Mouse (Mus musculus): ENCODE results near the gene AC124108.1. TPM values are rescaled to one million over a fixed set of nuclear protein-coding genes. Genes with fewer than 3 reads are reported as not detected.

Gene AC124108.1
- polyA plus RNA-seq, 1 experiment: 0.07 TPM

GRCm38 (mm10) chr1:132231470-132232274 is 40.4 kb downstream of the AC124108.1 start:
- no peaks in the 10 kb centered on the region; the same call in 1 of the 2 replicates for H3K4me1 ChIP-seq (ENCODE audit: control insufficient read depth, insufficient read depth, low read length)
- no peak overlapping the region for H3K27ac ChIP-seq (ENCODE audit: control insufficient read depth, insufficient read depth, low read depth, low read length)
- TF ChIP-seq POLR2A (IDR thresholded peaks at IDR 0.05; ENCODE audit: control insufficient read depth, low read depth, low read length): no peak
- no peak overlapping the region for H3K4me3 ChIP-seq (ENCODE audit: control insufficient read depth, low read depth, low read length)
- no peaks in the 10 kb centered on the region for H3K27me3 ChIP-seq (ENCODE audit: control insufficient read depth, insufficient read depth, low read length)
- no peaks in the 10 kb centered on the region for H3K36me3 ChIP-seq (ENCODE audit: control insufficient read depth, insufficient read depth, low read length)

DNA sequence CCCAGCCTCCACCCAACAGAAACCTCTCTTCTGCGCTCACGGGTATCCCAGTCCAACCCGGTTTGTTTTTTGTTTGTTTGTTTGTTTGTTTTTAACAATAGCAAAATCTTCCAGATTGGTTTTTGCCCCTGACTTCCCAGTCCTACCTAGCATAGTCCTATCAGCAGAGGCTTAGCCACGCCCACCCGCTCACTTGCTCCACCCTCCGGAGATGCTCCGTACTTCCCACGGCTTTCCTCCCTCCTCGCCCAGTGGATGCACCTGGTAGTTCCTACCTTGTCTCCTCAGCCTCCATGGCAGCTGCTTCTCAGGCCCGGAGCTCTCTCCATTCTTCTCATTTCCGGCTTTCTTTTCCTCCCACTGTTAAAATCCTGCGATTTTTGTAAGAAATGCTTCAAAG is 42.3 kb downstream of the AC124108.1 start:
- TF ChIP-seq POLR2A (IDR thresholded peaks at IDR 0.05; ENCODE audit: control insufficient read depth, low read depth, low read length): no peak
- peak; percentile 40; the same call in 1 of the 2 replicates for TF ChIP-seq CTCF (IDR thresholded peaks at IDR 0.05; ENCODE audit: control insufficient read depth, insufficient read depth, insufficient replicate concordance, low read depth, low read length)
- Histone ChIP-seq H3K4me3 (ENCODE audit: control insufficient read depth, low read depth, low read length) (no peak overlapping the region), H3K27me3 (ENCODE audit: control insufficient read depth, insufficient read depth, low read length) (no peaks in the 10 kb centered on the region), H3K36me3 (ENCODE audit: control insufficient read depth, insufficient read depth, low read length) (no peaks in the 10 kb centered on the region), H3K27ac (ENCODE audit: control insufficient read depth, insufficient read depth, low read depth, low read length) (no peak overlapping the region), H3K4me1 (ENCODE audit: control insufficient read depth, insufficient read depth, low read length) (no peaks in the 10 kb centered on the region; the same call in 1 of the 2 replicates)

DNA sequence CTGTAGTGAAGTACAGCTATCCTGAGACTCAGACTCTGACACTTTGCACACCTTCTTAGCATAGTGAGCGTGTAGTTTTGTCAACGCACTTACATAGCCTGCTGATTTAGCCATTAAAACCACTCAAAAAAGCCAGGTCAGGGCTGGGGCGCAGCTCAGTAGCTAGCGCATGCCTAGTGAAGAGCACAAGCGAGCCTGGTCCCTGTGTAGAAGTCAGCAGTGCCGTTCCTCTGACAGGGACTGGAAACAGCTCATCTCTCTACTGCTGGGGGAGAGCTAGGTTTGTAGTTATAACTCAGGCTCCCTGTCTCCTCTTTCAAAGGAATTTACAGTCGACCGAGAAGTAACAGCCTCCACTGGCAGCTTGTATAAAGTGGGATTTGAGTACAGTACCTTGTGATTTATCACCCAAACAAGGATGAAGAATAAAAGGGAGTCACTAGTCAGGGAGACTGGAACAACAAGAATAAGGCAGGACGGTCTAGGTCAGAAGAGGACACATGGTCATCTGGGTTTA is 43.6 kb downstream of the AC124108.1 start:
- TF ChIP-seq POLR2A (IDR thresholded peaks at IDR 0.05; ENCODE audit: control insufficient read depth, low read depth, low read length): no peak
- TF ChIP-seq CTCF (IDR thresholded peaks at IDR 0.05; ENCODE audit: control insufficient read depth, insufficient read depth, insufficient replicate concordance, low read depth, low read length): no peak
- Histone ChIP-seq H3K27ac (ENCODE audit: control insufficient read depth, insufficient read depth, low read depth, low read length) (no peak overlapping the region), H3K4me1 (ENCODE audit: control insufficient read depth, insufficient read depth, low read length) (no peaks in the 10 kb centered on the region; the same call in 1 of the 2 replicates), H3K36me3 (ENCODE audit: control insufficient read depth, insufficient read depth, low read length) (no peaks in the 10 kb centered on the region), H3K4me3 (ENCODE audit: control insufficient read depth, low read depth, low read length) (no peak overlapping the region), H3K27me3 (ENCODE audit: control insufficient read depth, insufficient read depth, low read length) (no peaks in the 10 kb centered on the region)

GRCm38 (mm10) chr1:132237585-132238159 is 46.4 kb downstream of the AC124108.1 start:
- no peak overlapping the region for H3K27ac ChIP-seq (ENCODE audit: control insufficient read depth, insufficient read depth, low read depth, low read length)
- no peaks in the 10 kb centered on the region for H3K36me3 ChIP-seq (ENCODE audit: control insufficient read depth, insufficient read depth, low read length)
- TF ChIP-seq POLR2A (IDR thresholded peaks at IDR 0.05; ENCODE audit: control insufficient read depth, low read depth, low read length): no peak
- TF ChIP-seq CTCF (IDR thresholded peaks at IDR 0.05; ENCODE audit: control insufficient read depth, insufficient read depth, insufficient replicate concordance, low read depth, low read length): peak; percentile 66
- no peaks in the 10 kb centered on the region for H3K27me3 ChIP-seq (ENCODE audit: control insufficient read depth, insufficient read depth, low read length)
- H3K4me3 ChIP-seq (ENCODE audit: control insufficient read depth, low read depth, low read length): no peak overlapping the region
- H3K4me1 ChIP-seq (ENCODE audit: control insufficient read depth, insufficient read depth, low read length): no peaks in the 10 kb centered on the region; the same call in 1 of the 2 replicates

DNA sequence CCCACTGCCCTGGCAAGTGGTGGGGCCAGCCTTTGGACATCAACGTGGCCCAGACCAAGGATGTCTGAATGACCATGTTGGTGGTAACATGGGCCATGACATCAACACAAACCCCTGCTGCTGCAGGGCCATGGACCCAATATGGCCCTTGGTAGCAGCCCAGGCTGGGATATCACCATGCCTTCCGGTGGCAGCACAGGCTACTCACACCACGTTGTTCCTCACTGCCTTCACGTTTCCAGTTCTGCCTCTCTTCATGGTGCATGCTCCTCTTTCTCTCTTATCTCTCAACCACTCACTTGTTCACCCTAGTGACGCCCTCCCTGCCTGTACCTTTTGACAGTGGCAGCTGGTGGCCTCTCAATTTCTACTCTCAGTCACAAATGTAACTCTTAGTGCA is 53.8 kb downstream of the AC124108.1 start:
- Histone ChIP-seq H3K27ac (ENCODE audit: control insufficient read depth, insufficient read depth, low read depth, low read length) (no peak overlapping the region), H3K36me3 (ENCODE audit: control insufficient read depth, insufficient read depth, low read length) (no peaks in the 10 kb centered on the region), H3K27me3 (ENCODE audit: control insufficient read depth, insufficient read depth, low read length) (no peaks in the 10 kb centered on the region), H3K4me1 (ENCODE audit: control insufficient read depth, insufficient read depth, low read length) (no peaks in the 10 kb centered on the region), H3K4me3 (ENCODE audit: control insufficient read depth, low read depth, low read length) (no peak overlapping the region)
- TF ChIP-seq CTCF (IDR thresholded peaks at IDR 0.05; ENCODE audit: control insufficient read depth, insufficient read depth, insufficient replicate concordance, low read depth, low read length) (no peak), POLR2A (IDR thresholded peaks at IDR 0.05; ENCODE audit: control insufficient read depth, low read depth, low read length) (no peak)

- H3K4me3 ChIP-seq (ENCODE audit: control insufficient read depth, low read depth, low read length): no peak overlapping the region
- H3K27ac ChIP-seq (ENCODE audit: control insufficient read depth, insufficient read depth, low read depth, low read length): no peak overlapping the region
- no peaks in the 10 kb centered on the region for H3K36me3 ChIP-seq (ENCODE audit: control insufficient read depth, insufficient read depth, low read length)
- H3K27me3 ChIP-seq (ENCODE audit: control insufficient read depth, insufficient read depth, low read length): no peaks in the 10 kb centered on the region
- TF ChIP-seq CTCF (IDR thresholded peaks at IDR 0.05; ENCODE audit: control insufficient read depth, insufficient read depth, insufficient replicate concordance, low read depth, low read length) (no peak), POLR2A (IDR thresholded peaks at IDR 0.05; ENCODE audit: control insufficient read depth, low read depth, low read length) (no peak)
- H3K4me1 ChIP-seq (ENCODE audit: control insufficient read depth, insufficient read depth, low read length): no peaks in the 10 kb centered on the region
Observed at GRCm38 (mm10) chr1:132246137-132246536, 54.9 kb downstream of the AC124108.1 start.

DNA sequence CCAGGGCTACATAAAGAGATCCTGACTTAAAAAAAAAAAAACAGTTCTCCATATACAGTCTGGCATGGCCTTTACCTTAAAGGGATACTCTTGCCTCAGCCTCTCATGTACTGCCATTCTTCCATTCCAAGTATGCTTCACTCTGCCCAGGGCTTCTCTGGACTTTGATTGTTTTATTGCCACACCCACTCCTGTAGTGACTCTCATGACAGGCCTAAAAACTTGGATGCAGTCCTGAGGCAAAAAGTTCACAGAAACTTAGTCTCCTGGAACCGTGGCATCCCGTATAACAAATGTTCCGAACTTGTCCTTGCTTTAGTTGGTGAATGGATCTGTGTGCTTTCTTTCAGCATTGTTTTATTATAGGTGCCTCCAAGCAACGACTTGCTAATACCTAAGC is 55.4 kb downstream of the AC124108.1 start:
- Histone ChIP-seq H3K27me3 (ENCODE audit: control insufficient read depth, insufficient read depth, low read length) (no peaks in the 10 kb centered on the region), H3K4me1 (ENCODE audit: control insufficient read depth, insufficient read depth, low read length) (no peaks in the 10 kb centered on the region), H3K36me3 (ENCODE audit: control insufficient read depth, insufficient read depth, low read length) (no peaks in the 10 kb centered on the region), H3K4me3 (ENCODE audit: control insufficient read depth, low read depth, low read length) (no peak overlapping the region), H3K27ac (ENCODE audit: control insufficient read depth, insufficient read depth, low read depth, low read length) (no peak overlapping the region)
- no peak for TF ChIP-seq CTCF (IDR thresholded peaks at IDR 0.05; ENCODE audit: control insufficient read depth, insufficient read depth, insufficient replicate concordance, low read depth, low read length)
- TF ChIP-seq POLR2A (IDR thresholded peaks at IDR 0.05; ENCODE audit: control insufficient read depth, low read depth, low read length): no peak

Measured in testis, adult 2 months (tissue).